Mouse (Mus musculus): ENCODE measurements at regions not wholly inside any gene's neighbourhood (a gene's known extent, or its start where the extent isn't known, plus 50 kb on each side); places are given as distances from the start of the nearest gene placed in this dataset.
"Not testable (repeated sequence)": the region's sequence is repeated elsewhere in the genome, so short reads cannot be mapped to it uniquely, and the experiment has no call there.

GRCm38 (mm10) chr3:130818467-130819030 is 88.4 kb upstream of the Rpl34 start:
- DNase-seq, result peak; percentile 92

GRCm38 (mm10) chr3:130809696-130810665 is 79.8 kb upstream of the Rpl34 start:
- no peak for DNase-seq

GRCm38 (mm10) chr3:130805345-130805744 is 75.1 kb upstream of the Rpl34 start:
- DNase-seq, result peak; percentile 27

- no peak for DNase-seq
Measured at GRCm38 (mm10) chr3:130804327-130804662, 74.1 kb upstream of the Rpl34 start.

- no peak for DNase-seq
Measured at GRCm38 (mm10) chr3:130803591-130804326, 73.6 kb upstream of the Rpl34 start.

GRCm38 (mm10) chr3:130800016-130800415 is 69.8 kb upstream of the Rpl34 start:
- DNase-seq, result no peak

- DNase-seq, result not testable (repeated sequence)
Measured at GRCm38 (mm10) chr3:130797956-130798355, 67.8 kb upstream of the Rpl34 start.

GRCm38 (mm10) chr3:130796531-130796930 is 66.3 kb upstream of the Rpl34 start:
- DNase-seq, result no peak

GRCm38 (mm10) chr3:130795396-130795795 is 65.2 kb upstream of the Rpl34 start:
- DNase-seq, result no peak

GRCm38 (mm10) chr3:130794142-130794925 is 64.1 kb upstream of the Rpl34 start:
- no peak for DNase-seq

- no peak for DNase-seq
Measured at GRCm38 (mm10) chr3:130780706-130781240, 50.6 kb upstream of the Rpl34 start.
